Mouse (Mus musculus) heart, adult 8-10 months (tissue): ENCODE results near the gene Gm7075. TPM values are rescaled to one million over a fixed set of nuclear protein-coding genes. Genes with fewer than 3 reads are reported as not detected.

Source experiments
- total RNA-seq, 4 experiments: library from RNA; stranded (reverse); gene quantifications; 2 replicates each; pipeline ENCODE4 v1.2.4; 2022

Gene Gm7075
- total RNA-seq, 4 experiments from 2014 or later, result not detected

Other genes starting within 250 kb of the Gm7075 start
- 100 to 1,000 TPM in 3 of 4 experiments, 10 to 100 TPM in 1; 99.8 to 126 (median 104) TPM for gene Mypn, start 217.8 kb downstream of the Gm7075 start, total RNA-seq
- gene Herc4, start 178.0 kb downstream of the Gm7075 start, total RNA-seq, result 10 to 100 TPM; 28.2 to 34.3 (median 31.5) TPM
- 10 to 100 TPM in 2 of 4 experiments, 1 to 10 TPM in 2; 9.3 to 12.3 (median 10.7) TPM for gene Sirt1, start 40.1 kb downstream of the Gm7075 start, total RNA-seq
- gene Dnajc12, start 39.3 kb downstream of the Gm7075 start, total RNA-seq, result 10 to 100 TPM; 14.6 to 19.2 (median 19.0) TPM
- gene Ctnna3, start 8.3 kb upstream of the Gm7075 start, total RNA-seq, result 10 to 100 TPM; 52.0 to 66.8 (median 54.9) TPM